Mouse (Mus musculus): ENCODE measurements around the gene Rorb.

GRCm38 (mm10) chr19:18997711-18998110 is 113.3 kb downstream of the Rorb start:
- TF ChIP-seq CTCF (IDR thresholded peaks at IDR 0.05; ENCODE audit: low read depth, low read length) (no peak), POLR2A (IDR thresholded peaks at IDR 0.05; ENCODE audit: borderline replicate concordance, low read depth, low read length) (no peak)
